Mouse (Mus musculus) lung, adult 18-20 months (tissue): ENCODE data around the gene 1110059E24Rik.
"Not testable (repeated sequence)": the region's sequence is repeated elsewhere in the genome, so short reads cannot be mapped to it uniquely, and the experiment has no call there.

Experiments used
- DNase-seq, 2 experiments: peaks; one replicate each; pipeline ENCODE4 v3.0.0; 2022; ENCODE audit warnings: mixed read lengths in 2 of 2

Gene 1110059E24Rik

GRCm38 (mm10) chr19:21652285-21653171, at the start of gene 1110059E24Rik:
Gene 1110059E24Rik (minus strand): TSS chr19:21652976.
- DNase-seq = peak; percentile 99

DNA sequence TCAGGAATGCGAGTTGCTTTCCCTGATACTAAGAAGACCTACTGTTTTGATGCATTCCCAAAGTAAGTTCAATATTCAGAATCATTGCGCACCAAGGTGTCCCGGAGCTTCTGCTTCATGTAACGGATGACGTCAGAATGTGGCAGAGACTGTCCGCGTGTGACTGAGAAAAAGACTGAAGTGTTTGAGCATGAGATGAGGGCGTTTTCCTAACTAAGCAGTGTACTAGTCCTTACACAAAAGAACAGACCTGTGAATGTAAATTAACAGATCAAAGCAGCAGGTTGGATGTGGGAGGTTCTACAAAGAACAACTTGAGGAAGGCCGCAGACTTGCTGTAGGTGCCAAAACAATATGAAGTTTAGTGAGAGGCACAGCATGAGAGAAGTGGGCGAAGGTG, 28.2 kb upstream of the 1110059E24Rik start:
- DNase-seq = no peak

DNA sequence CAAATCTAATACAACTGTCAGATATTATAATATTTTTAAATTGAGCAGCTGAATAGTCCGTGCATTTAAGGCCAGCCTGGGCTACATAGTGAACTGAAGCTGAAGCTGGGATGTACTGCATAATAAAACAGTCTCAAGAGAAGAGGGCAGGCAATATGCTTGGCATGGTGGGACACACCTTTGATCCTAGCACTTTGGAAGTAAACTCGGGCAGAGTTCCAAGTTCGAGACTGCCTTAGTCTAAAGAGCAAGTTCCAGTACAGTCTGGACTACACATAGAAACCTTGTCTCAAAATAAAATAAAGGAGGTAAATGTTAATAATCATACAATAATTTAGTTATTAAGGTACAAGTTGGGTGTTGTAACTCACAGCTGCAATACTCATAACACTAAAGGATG, 27.3 kb upstream of the 1110059E24Rik start:
- no peak for DNase-seq

DNA sequence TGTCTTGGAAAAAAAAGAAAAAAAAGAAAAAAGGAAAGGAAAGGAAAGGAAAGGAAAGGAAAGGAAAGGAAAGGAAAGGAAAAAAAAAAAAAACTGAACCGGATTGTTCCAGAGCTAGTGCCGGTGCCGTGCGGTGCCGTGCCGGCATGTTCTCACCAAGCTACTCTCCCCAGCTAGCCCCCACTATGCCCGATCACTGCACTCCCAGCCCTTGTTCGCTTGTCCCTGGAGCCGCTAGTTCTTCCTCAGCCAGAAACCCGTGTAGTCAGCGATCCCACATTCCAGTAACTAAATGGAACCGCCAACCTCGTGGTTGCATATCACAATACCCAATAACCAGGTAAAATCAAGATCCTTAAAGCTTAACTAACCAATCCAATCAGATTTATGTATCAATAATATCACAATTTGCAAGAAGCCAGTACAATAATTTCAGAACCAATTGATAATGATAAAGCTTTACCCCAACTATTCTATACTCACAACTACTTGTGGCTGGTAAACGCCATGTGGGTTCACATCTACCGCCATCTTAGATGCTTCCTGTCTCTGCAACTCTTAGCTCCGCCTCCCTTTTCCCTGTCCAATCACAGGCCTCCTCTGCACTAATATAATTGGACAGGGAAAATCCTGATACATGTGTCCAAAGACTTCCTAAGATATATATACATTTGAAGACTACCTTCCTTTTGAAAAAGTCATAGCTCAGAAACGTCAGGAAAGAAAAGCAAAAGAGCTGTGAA, 21.7 kb upstream of the 1110059E24Rik start:
- DNase-seq = no peak

DNA sequence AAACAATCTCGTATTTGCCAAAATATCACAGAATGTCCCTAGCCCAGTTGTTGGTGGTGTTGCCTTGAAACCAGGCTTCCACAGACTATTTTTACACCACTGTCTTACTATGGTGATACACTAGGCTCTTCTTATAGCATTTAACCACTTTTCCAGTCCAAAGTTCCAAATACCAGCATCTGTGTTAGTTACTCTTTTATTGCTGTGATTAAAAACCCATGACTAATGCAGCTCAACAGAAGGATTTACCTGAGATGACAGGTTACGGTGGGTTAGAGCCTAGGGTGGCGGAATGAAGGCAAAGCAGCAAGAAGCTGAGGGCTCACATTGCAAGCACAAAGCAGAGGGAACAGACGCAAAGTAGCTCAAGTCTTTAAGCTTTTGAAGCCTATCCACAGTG, 16.9 kb upstream of the 1110059E24Rik start:
- DNase-seq = no peak

DNA sequence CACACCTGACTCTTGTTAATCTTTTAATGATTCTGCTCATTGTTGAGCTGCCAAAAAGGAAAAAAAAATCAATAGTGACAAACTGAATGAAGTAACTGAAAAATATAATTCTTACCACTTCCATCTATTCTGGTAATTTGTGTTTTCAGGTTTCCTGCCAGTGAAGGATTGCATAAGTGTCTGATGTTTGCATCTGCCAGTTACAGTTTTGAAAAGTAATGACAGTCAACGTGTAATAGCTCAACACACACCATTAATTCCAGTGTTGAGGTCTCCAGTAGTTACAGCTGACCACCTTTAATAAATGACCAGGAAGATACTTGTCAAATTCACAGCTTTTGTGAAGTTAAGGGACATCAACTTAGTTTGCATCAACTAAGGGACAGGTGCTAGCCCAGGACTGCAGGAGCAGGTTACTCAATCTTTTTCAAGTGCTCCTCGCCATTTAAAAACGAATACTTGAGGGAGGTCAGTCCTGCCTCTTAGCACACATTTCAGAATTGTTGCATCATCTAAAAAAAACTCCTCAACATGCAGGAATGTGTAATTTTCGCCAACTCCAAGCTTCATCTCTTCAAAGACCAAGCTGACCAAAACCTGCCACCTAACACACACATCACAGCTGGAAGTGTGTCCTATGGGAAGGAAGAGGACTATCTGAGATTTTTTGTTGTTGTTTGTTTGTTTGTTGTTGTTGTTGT, 11.1 kb upstream of the 1110059E24Rik start:
- peak; percentile 53 to 70 for DNase-seq

DNA sequence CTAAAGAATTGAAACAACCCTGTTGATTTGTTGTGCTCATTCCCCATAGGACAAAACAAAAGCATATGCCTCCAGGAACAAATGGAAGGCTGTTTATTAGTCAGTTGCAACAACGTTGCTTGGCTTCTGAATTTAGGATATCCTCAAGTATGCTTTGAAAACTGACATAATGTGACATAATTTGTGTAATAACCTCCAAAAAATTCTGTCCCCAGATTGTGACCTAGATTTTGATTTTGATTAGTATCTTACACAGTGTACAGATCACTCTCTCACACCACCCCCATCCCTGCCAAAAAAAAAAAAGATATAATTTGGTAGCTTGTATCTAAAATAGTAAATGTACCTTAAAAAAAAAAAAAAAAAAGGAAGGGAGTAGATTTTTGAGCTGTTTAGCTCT, 8.0 kb upstream of the 1110059E24Rik start:
- DNase-seq = no peak

DNA sequence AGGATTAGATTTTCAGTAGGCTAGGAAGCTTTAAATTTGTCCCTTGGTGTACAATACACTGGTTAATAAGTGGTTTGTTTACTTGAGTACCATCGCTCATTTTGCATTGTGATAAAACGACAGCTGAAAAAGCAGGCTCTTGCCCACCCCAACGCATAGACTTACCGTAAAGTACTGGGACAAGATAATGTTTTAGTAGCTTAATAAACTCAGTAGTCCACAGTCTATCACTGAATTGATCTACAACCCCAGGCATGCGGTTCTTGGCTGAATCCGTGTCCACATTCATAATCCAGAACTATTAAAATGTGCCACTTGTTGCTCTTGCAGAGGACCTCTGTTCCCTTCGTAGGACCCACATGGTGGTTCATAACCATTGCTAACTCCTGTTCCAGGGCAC, 2.0 kb upstream of the 1110059E24Rik start:
- DNase-seq = no peak

- peak; percentile 50 to 53 for DNase-seq
These were observed 601 bp upstream of the 1110059E24Rik start, which contains the start of gene Abhd17b for GRCm38 (mm10) chr19:21653172-21653981. Gene Abhd17b (plus strand): TSS chr19:21653185.

DNA sequence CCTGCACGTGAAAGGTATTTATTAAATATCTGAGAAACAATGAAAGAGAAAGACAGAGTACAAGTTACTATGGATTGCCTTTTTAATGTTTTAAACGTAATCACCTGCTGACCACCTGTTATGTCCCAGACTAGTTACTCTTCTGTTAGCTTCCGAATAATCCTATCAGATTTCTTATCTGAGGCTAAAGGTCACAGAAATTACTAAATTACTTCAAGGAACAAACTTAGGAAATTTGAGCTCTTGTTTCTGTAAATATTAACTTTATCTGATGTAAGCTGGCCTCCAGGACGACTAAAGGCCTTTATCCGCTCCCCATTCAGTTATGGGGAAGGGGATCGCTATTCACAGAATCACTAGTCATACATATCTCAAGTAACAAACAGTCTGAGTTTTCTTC, 1.1 kb downstream of the 1110059E24Rik start:
- no peak for DNase-seq

- DNase-seq = peak in 1 of 2 experiments; percentile 59
These were observed 6.6 kb downstream of the 1110059E24Rik start for GRCm38 (mm10) chr19:21646142-21646541.

DNA sequence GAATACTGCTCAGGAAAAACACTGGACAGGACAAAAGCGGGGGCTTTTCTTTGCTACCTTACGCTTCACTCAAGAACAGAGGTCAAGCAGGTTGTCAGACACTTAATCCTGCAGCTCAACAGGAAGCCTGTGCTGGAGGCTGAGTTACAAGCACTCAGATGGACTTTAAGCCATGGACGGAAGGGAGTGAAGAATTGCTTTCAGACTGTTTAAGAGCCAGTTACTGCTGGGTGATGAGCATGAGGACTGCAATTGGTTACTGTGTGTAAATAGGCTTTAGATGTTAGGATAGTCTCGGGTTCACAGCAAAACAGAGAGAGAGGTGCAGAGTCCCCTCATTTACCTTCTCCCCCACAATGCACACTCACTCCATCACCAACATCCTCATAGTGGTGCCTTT, 7.5 kb downstream of the 1110059E24Rik start:
- DNase-seq = no peak

DNA sequence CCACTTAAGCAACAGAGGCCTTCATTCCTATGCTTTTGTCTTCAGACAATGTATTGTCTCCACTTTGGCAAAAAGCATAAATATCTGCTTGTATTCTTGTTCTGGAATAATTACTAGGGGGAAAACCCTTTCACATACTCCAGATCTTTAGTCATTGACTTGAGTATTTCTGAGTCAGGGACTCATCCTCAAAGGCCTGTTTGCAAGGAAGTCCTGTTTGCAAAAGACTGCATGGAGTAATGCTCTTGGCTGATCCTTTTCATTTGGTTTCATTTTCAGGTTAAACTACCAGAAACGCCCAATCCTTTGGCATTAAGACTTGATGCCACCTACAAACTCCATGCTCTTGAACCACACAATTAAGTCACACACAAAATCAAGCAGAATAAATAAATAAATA, 8.8 kb downstream of the 1110059E24Rik start:
- DNase-seq = no peak

DNA sequence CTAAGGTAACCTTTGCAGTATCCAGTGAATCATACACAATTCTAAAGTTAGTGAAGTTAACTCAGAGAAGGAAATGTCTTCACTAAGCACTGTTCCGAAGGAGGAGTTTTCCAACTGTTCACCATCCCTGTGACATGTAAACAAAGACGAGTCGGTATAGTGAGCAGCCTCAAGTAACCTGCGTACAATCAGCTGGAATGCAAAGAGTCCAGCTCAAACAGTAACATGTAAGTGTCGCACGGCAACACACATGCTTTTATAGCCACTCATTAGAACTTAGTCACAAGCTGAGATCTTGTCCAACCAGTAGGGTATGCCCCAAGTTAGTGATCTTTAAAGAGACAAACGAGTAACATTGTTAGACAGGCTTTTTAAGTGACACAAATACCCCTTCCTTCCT, 15.1 kb downstream of the 1110059E24Rik start:
- DNase-seq = peak in 1 of 2 experiments; percentile 59

DNA sequence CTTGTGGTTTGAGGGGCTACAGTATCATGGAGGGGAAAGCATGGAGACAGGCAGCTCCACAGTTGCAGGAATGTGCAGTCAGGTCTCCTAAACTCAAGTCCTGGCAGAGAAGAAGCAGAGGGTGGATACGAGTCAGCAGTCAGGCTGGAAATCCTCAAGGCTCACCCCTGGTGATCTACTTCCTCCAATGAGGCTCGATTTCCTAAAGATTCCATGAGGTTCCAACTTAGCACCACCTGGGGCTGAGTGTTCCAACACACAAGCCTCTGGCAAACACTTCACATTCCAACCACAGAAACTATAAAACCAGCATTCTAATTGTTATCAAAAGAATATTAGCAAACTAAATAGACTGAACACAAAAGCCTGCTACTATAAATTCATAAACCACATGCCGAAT, 15.9 kb downstream of the 1110059E24Rik start:
- peak; percentile 49 to 68 for DNase-seq

DNA sequence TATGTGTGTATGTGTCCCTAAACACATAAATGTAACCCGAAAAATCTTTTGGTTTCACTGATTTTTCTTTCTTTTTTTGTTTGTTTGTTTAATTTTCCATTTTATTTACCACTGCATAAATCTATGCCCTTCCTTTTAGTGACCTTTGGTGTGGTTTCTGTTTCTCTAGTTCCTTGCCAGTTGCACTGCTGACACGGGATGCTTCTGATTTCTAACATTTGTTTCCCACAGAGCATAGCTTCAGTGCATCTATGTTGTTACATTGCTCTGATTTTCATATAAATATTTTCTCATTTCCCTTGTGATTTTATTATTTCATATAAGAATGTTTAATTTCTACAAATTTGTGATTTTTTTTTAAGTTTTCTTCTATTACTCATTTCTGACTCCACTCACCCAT, 17.4 kb downstream of the 1110059E24Rik start:
- no peak for DNase-seq

DNA sequence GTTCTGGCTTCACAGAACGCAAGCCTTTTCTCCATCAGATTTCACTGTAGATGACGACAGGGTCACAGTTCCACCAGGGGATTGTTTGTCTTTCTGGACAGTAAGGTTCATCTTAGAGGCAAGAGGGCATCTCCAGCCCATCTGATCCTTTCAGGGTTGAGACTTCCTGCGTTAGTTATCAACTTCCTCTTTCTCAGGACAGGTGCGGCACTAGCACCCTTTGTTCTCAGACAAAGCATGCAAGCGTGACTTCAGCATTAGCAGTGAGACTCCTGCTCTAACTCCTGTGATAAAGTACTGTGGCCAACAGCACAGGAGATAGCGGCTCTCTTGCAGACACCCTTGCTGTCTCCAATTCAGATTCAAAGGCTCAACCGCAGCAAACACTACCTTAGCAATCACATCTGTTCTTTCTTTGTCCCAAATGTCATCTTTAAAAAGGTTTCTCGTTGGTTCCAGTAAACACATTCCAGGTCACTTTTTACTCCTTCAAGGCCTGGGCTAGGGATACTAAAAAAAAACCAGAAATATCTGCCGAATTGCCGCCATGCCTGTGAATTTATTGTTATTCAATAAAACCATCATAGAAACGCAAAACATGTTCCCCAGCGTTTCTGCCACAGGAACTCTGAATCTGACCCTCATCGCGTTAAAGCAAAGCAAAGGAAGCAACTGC, 22.0 kb downstream of the 1110059E24Rik start:
- no peak for DNase-seq

DNA sequence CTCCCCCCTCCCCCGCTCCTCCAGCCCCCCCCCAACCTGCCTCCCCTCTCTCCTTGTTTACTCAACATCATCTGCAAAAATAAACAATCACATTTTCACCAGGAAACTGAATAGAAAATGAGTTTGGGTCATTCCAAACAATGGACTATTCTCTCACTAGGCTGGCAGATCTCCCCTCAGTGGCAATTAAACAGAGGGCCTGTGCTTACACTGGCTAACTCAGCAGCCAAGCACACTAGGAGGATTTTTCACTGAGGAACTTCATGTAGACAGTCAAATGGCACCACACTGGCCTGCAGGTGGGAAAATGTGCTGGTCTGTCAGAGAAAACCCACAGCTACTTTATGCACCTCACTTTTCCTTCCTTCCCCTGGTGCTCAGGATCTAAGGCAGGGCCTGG, 23.3 kb downstream of the 1110059E24Rik start:
- no peak for DNase-seq

DNA sequence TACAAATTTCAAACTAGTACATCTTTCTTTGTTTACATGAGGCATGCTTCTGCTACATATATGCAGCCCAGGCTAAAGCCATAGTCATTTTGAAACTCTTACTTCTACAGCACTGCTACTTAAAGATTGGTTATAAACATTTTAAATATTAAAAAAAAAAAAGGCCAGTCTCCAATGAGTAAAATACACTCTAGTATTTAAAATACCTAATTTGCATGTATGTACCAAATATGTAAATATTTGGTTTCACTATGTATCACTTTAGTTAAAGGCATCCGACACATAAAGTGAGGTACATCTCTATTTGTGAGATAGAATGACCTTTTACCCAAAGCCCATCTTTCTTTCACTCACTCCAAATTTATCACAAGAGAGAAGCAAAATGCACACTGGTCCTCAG, 23.7 kb downstream of the 1110059E24Rik start:
- no peak for DNase-seq

DNA sequence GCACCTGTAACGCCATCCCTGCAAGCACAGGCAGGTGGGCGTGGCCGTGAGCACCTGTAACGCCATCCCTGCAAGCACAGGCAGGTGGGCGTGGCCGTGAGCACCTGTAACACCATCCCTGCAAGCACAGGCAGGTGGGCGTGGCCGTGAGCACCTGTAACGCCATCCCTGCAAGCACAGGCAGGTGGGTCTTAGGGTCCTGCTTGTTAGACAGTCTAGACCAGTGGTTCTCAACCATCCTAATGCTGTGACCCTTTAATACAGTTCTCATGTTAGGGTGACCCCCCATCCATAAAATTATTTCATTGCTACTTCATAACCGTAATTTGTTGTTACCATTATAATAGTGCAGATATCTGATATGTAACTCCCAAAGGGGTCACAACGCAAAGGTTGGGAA, 24.3 kb downstream of the 1110059E24Rik start:
- not testable (repeated sequence) for DNase-seq

DNA sequence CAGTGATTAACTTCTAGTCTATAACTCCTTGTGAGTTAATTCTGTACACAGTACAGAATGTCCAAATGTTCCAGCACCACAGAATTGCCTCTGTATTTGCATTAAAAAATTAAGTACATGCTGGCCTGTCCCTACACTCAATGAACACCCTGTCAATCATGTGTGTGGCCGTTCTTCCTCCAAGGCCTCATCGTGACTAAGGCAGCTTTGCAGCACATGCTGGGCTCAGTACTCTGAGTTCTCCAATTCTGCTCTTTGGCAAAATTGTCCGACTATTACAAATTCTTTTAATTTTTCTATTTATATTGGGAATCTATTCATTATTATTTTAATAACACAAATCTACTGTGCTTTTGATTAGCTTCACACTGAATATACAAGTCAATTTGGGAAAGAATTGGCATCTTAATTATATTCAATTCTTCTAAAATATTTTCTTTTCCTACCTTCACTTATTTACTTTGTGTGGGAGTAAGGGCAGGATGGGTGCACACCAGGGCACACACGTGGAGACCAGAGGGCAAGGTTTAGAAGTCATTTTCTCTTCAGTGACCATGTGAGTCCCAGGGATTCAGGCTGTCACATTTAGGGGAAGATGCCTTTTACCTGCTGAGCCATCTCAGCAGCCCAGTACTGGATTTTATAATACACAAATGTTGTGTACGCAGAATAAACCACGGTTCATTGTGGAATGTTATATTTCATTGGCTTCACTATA, 26.3 kb downstream of the 1110059E24Rik start:
- DNase-seq = no peak
